Mouse (Mus musculus) MEL (cell line): Measurements from ENCODE around the gene Speg. TPM values are rescaled to one million over a fixed set of nuclear protein-coding genes. Genes with fewer than 3 reads are reported as not detected.

ENCODE experiments used
- DNase-seq: peaks from one replicate; pipeline ENCODE4 v3.0.0; 2011; ENCODE audit warnings: low read depth, low spot score
- H3K27ac ChIP-seq: 2 replicates; pipeline ENCODE4 v1.5.1; 2012; ENCODE audit warnings: low read depth, mild to moderate bottlenecking, control low read depth, low read length, moderate library complexity; ENCODE audit not compliant: control insufficient read depth
- H3K27me3 ChIP-seq, 2 experiments: fragments of 150-350 bp in 1 of 2; sonication (generic) in 1 of 2; 2 replicates each; pipeline ENCODE4 v1.6.1; 2012; ENCODE audit warnings: low read length in 2 of 2, mild to moderate bottlenecking in 2 of 2, improper control_type of control experiment in 1 of 2, moderate library complexity in 1 of 2; ENCODE audit not compliant: insufficient read depth in 2 of 2, control insufficient read depth in 1 of 2
- H3K36me3 ChIP-seq, 2 experiments: 2 replicates each; pipeline ENCODE4 v1.6.1; 2012 to 2014; ENCODE audit warnings: low read length in 2 of 2, improper control_type of control experiment in 1 of 2, inconsistent platforms in 1 of 2, mild to moderate bottlenecking in 1 of 2; ENCODE audit not compliant: insufficient read depth in 2 of 2, control insufficient read depth in 1 of 2
- H3K4me1 ChIP-seq, 2 experiments: fragments of 150-350 bp in 1 of 2; sonication (generic) in 1 of 2; 2 replicates each; pipeline ENCODE4 v1.6.1; 2012; ENCODE audit warnings: low read length in 2 of 2, improper control_type of control experiment in 1 of 2, mild to moderate bottlenecking in 1 of 2; ENCODE audit not compliant: insufficient read depth in 2 of 2, control insufficient read depth in 1 of 2
- H3K4me3 ChIP-seq, 2 experiments: fragments of 150-350 bp in 1 of 2; sonication (generic) in 1 of 2; 2 replicates each; pipeline ENCODE4 v1.5.1; 2012; ENCODE audit warnings: low read depth in 2 of 2, low read length in 2 of 2, mild to moderate bottlenecking in 2 of 2, moderate library complexity in 2 of 2, control low read depth in 1 of 2, improper control_type of control experiment in 1 of 2; ENCODE audit not compliant: control insufficient read depth in 1 of 2, insufficient read depth in 1 of 2
- H3K79me2 ChIP-seq: 2 replicates; pipeline ENCODE4 v1.6.1; 2012; ENCODE audit warnings: mild to moderate bottlenecking, low read length, moderate library complexity; ENCODE audit not compliant: control insufficient read depth, poor library complexity, insufficient read depth
- H3K9ac ChIP-seq: 2 replicates; pipeline ENCODE4 v1.6.1; 2012; ENCODE audit warnings: low read depth, mild to moderate bottlenecking, control low read depth, low read length, moderate library complexity; ENCODE audit not compliant: control insufficient read depth, poor library complexity, severe bottlenecking
- H3K9me3 ChIP-seq: fragments of 150-350 bp; sonication (generic); replicated peaks from 2 replicates; pipeline ENCODE4 v1.6.1; 2012; ENCODE audit warnings: mild to moderate bottlenecking, low read length, improper control_type of control experiment, moderate library complexity; ENCODE audit not compliant: insufficient read depth
- BHLHE40 ChIP-seq: IDR thresholded peaks from 2 replicates; pipeline ENCODE4 v1.6.1; 2012; ENCODE audit warnings: low read depth, mild to moderate bottlenecking, inconsistent platforms, low read length, improper control_type of control experiment, borderline replicate concordance
- CHD1 ChIP-seq: IDR thresholded peaks from 2 replicates; pipeline ENCODE4 v1.6.1; 2012; ENCODE audit warnings: low read depth, mild to moderate bottlenecking, inconsistent platforms, low read length, improper control_type of control experiment
- CTCF ChIP-seq, 3 experiments: IDR thresholded peaks in 2 of 3; conservative IDR thresholded peaks in 1 of 3; 2 replicates each; pipeline ENCODE4 v1.5.1; 2011 to 2012; ENCODE audit warnings: low read length in 3 of 3, low read depth in 2 of 3, mild to moderate bottlenecking in 2 of 3, improper control_type of control experiment in 1 of 3, inconsistent platforms in 1 of 3, mixed read lengths in 1 of 3, moderate library complexity in 1 of 3; ENCODE audit not compliant: control insufficient read depth in 1 of 3, insufficient read depth in 1 of 3, poor library complexity in 1 of 3, severe bottlenecking in 1 of 3
- E2F4 ChIP-seq: IDR thresholded peaks from 2 replicates; pipeline ENCODE4 v1.6.1; 2011; ENCODE audit warnings: low read depth, low read length, improper control_type of control experiment, borderline replicate concordance
- EP300 ChIP-seq, 2 experiments: IDR thresholded peaks; 2 replicates each; pipeline ENCODE4 v1.6.1; 2011; ENCODE audit warnings: improper control_type of control experiment in 2 of 2, low read length in 2 of 2, low read depth in 1 of 2, mild to moderate bottlenecking in 1 of 2
- ETS1 ChIP-seq: IDR thresholded peaks from 2 replicates; pipeline ENCODE4 v1.6.1; 2012; ENCODE audit warnings: low read depth, mild to moderate bottlenecking, inconsistent platforms, low read length, improper control_type of control experiment, moderate library complexity
- GATA1 ChIP-seq: IDR thresholded peaks from 2 replicates; pipeline ENCODE4 v1.6.1; 2011; ENCODE audit warnings: low read depth, low read length, improper control_type of control experiment
- HCFC1 ChIP-seq: IDR thresholded peaks from 2 replicates; pipeline ENCODE4 v1.6.1; 2012; ENCODE audit warnings: low read depth, mild to moderate bottlenecking, inconsistent platforms, low read length, improper control_type of control experiment, moderate library complexity
- JUND ChIP-seq: IDR thresholded peaks from 2 replicates; pipeline ENCODE4 v1.6.1; 2011; ENCODE audit warnings: low read depth, mild to moderate bottlenecking, improper control_type of control experiment, low read length
- KAT2A ChIP-seq: conservative IDR thresholded peaks from 2 replicates; pipeline ENCODE4 v1.6.1; 2012; ENCODE audit warnings: low read depth, low read length, improper control_type of control experiment, inconsistent platforms
- MAFK ChIP-seq: IDR thresholded peaks from 2 replicates; pipeline ENCODE4 v1.6.1; 2011; ENCODE audit warnings: low read depth, mild to moderate bottlenecking, low read length, improper control_type of control experiment, borderline replicate concordance
- MAX ChIP-seq: IDR thresholded peaks from 2 replicates; pipeline ENCODE4 v1.6.1; 2011; ENCODE audit warnings: low read length, improper control_type of control experiment
- MEF2A ChIP-seq: IDR thresholded peaks from 2 replicates; pipeline ENCODE4 v1.6.1; 2014; ENCODE audit warnings: low read depth, mild to moderate bottlenecking, inconsistent platforms, low read length, improper control_type of control experiment; ENCODE audit not compliant: poor library complexity, insufficient replicate concordance, severe bottlenecking; ENCODE audit errors: extremely low read depth
- NELFE ChIP-seq: IDR thresholded peaks from 2 replicates; pipeline ENCODE4 v1.6.1; 2011; ENCODE audit warnings: low read depth, low read length, improper control_type of control experiment
- POLR2A ChIP-seq, 2 experiments: IDR thresholded peaks; 2 replicates each; pipeline ENCODE4 v1.6.1; 2011 to 2012; ENCODE audit warnings: low read length in 2 of 2, mild to moderate bottlenecking in 2 of 2, control low read depth in 1 of 2, improper control_type of control experiment in 1 of 2, low read depth in 1 of 2, moderate library complexity in 1 of 2; ENCODE audit not compliant: control insufficient read depth in 1 of 2, insufficient read depth in 1 of 2, poor library complexity in 1 of 2
- POLR2AphosphoS2 ChIP-seq: IDR thresholded peaks from 2 replicates; pipeline ENCODE4 v1.6.1; 2011; ENCODE audit warnings: low read length, improper control_type of control experiment
- RAD21 ChIP-seq: IDR thresholded peaks from 2 replicates; pipeline ENCODE4 v1.6.1; 2011; ENCODE audit warnings: mild to moderate bottlenecking, low read depth, low read length, improper control_type of control experiment
- RCOR1 ChIP-seq: IDR thresholded peaks from 2 replicates; pipeline ENCODE4 v1.6.1; 2012; ENCODE audit warnings: low read depth, mild to moderate bottlenecking, inconsistent platforms, low read length, improper control_type of control experiment
- SMC3 ChIP-seq: IDR thresholded peaks from 2 replicates; pipeline ENCODE4 v1.6.1; 2011; ENCODE audit warnings: low read depth, low read length, improper control_type of control experiment
- TAL1 ChIP-seq: IDR thresholded peaks from 2 replicates; pipeline ENCODE4 v1.6.1; 2012; ENCODE audit warnings: mild to moderate bottlenecking, inconsistent platforms, low read length, moderate library complexity, mixed read lengths
- TBP ChIP-seq: IDR thresholded peaks from 2 replicates; pipeline ENCODE4 v1.8.0; 2011; ENCODE audit warnings: low read depth, low read length, improper control_type of control experiment
- TCF12 ChIP-seq: IDR thresholded peaks from 2 replicates; pipeline ENCODE4 v1.6.1; 2014; ENCODE audit warnings: low read depth, mild to moderate bottlenecking, inconsistent platforms, low read length, improper control_type of control experiment, moderate library complexity
- USF1 ChIP-seq: IDR thresholded peaks from 2 replicates; pipeline ENCODE4 v1.6.1; 2014; ENCODE audit warnings: low read depth, mild to moderate bottlenecking, inconsistent platforms, low read length, improper control_type of control experiment, moderate library complexity
- polyA plus RNA-seq, 2 experiments: library from polyadenylated mRNA; stranded (reverse) in 1 of 2; unstranded in 1 of 2; fragments of >175 nt in 1 of 2; fragments of >200 nt in 1 of 2; gene quantifications; 2 replicates each; pipeline versions ENCODE4 v1.2.1 to v1.2.4; 2012; ENCODE audit warnings: low replicate concordance in 2 of 2, low read depth in 1 of 2; ENCODE audit not compliant: insufficient read length in 2 of 2, insufficient read depth in 1 of 2, missing spikeins in 1 of 2
- total RNA-seq: library from RNA; depleted of rRNA; stranded (reverse); fragments of 300-350 nt; gene quantifications from 2 replicates; pipeline ENCODE4 v1.2.3, GENCODE M21; 2012

Gene Speg
- total and polyA plus RNA-seq, 3 experiments = 1.7 to 9.5 TPM; not detected in 1

DNA sequence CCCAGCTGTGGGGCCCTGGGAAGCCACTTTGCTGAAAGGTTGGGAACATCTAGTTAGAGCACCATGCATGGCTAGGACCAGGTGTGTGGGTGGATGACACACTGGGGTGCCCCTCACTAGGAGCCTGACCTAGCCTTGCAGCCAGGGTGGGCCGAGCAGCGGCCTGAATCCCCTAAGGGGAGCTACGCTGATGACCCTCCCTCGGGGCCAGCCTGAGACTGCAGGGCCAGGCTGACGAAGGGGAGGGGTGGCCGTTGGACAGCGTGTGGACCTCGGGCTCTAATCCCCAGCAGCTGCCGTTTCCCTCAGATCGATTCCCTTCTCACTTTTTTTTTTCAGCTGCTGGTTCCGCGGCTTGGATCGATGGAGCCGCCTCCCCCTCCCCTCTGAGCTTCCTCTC, 73.8 kb downstream of the Speg start:
- no peak for TF ChIP-seq MAX
- no peak for TF ChIP-seq POLR2AphosphoS2
- TF ChIP-seq MEF2A = no peak
- TF ChIP-seq JUND = no peak
- TF ChIP-seq EP300 (IDR thresholded peaks at IDR 0.05; ENCODE audit: low read depth in 1 of 2, low read length in 2 of 2) = no peak
- TF ChIP-seq GATA1 = no peak
- no peak for TF ChIP-seq SMC3
- no peak for TF ChIP-seq HCFC1
- TF ChIP-seq MAFK = no peak
- TF ChIP-seq TAL1 = no peak
- TF ChIP-seq TCF12 = no peak
- TF ChIP-seq NELFE = no peak
- TF ChIP-seq RCOR1 = no peak
- TF ChIP-seq TBP = no peak
- H3K9me3 ChIP-seq = no peaks in the 10 kb centered on the region
- H3K79me2 ChIP-seq = no peaks in the 10 kb centered on the region; the same call in 1 of the 2 replicates
- H3K27ac ChIP-seq = peak overlapping the region; percentile 4; the same call in 1 of the 2 replicates
- H3K27me3 ChIP-seq = peaks cover 2 to 3% of the 10 kb centered on the region in 2 experiments; a peak in 2 of 4 replicates
- H3K4me3 ChIP-seq = no peak overlapping the region
- no peak for DNase-seq
- peaks cover 0 to 27% of the 10 kb centered on the region in 2 experiments; a peak in 2 of 4 replicates for H3K36me3 ChIP-seq
- peaks cover 23 to 42% of the 10 kb centered on the region in 2 experiments; a peak in 3 of 4 replicates for H3K4me1 ChIP-seq
- peak overlapping the region; percentile 19; the same call in 1 of the 2 replicates for H3K9ac ChIP-seq

DNA sequence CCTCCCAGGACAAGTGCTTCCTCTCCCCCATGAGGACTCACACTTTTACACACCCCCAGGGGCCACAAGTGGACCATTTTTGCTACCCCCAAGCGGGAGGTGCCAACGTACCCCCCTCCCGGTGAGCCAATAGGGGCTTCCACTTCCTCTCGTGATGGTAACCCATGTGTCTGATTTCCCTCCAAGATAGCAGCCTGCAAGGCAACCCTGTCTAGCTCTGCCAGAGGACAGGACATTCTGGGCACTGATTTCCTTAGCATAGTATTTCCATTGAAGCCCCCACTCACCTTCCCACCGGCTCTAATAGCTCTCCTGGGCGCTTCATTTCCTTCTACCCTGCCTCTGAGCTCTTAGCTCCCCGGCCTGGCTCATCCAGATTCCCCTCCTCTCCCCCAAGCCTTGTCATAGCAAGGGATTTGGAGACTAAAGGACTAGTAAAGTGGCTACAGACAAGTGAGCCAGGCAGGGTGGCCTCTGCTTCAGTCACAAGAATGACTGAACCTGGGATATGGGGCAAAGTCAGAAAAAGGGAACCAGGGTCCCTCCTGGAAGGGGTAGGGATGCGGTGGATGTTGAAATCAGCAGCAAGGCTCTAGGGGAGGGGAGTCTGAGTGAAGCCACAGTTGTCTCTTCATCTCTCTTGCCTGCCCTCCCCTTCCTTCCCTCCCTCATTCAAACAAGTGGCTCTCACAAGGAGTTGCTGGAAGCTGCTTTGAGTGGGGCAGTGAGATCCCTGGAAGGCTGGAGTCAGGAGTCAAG, 74.5 kb downstream of the Speg start:
- Histone ChIP-seq H3K36me3 (peaks cover 0 to 27% of the 10 kb centered on the region in 2 experiments; a peak in 2 of 4 replicates), H3K9me3 (no peaks in the 10 kb centered on the region), H3K9ac (peak overlapping the region; percentile 45), H3K4me1 (peaks cover 23 to 40% of the 10 kb centered on the region in 2 experiments; a peak in 3 of 4 replicates), H3K79me2 (no peaks in the 10 kb centered on the region; the same call in 1 of the 2 replicates), H3K27ac (peak overlapping the region; percentile 5; the same call in 1 of the 2 replicates), H3K27me3 (peaks cover 3 to 4% of the 10 kb centered on the region in 2 experiments; a peak in 3 of 4 replicates), H3K4me3 (peak overlapping the region; percentile 30 to 64; a peak in 2 of 4 replicates)
- peak; percentile 51 for DNase-seq
- TF ChIP-seq SMC3 (no peak), KAT2A (no peak), MEF2A (no peak), MAFK (no peak), POLR2A (IDR thresholded peaks at IDR 0.05; ENCODE audit: control insufficient read depth in 1 of 2, insufficient read depth in 1 of 2, low read depth in 1 of 2, low read length in 2 of 2, poor library complexity in 1 of 2) (no peak), TAL1 (peak; percentile 55), CTCF (IDR thresholded peaks at IDR 0.05 in 2 of 3, conservative IDR thresholded peaks at IDR 0.05 in 1 of 3; ENCODE audit: control insufficient read depth in 1 of 3, insufficient read depth in 1 of 3, low read depth in 2 of 3, low read length in 3 of 3, poor library complexity in 1 of 3, severe bottlenecking in 1 of 3) (no peak), BHLHE40 (peak; percentile 78), CHD1 (no peak), GATA1 (peak; percentile 70), ETS1 (peak; percentile 62), E2F4 (no peak), TCF12 (peak; percentile 71), EP300 (IDR thresholded peaks at IDR 0.05; ENCODE audit: low read depth in 1 of 2, low read length in 2 of 2) (peak; percentile 12 to 62; a peak in 2 of 4 replicates), NELFE (no peak), RAD21 (no peak), MAX (no peak), USF1 (no peak), RCOR1 (peak; percentile 89)
